Mouse (Mus musculus): ENCODE data around the gene Mfsd8.
"Not testable (repeated sequence)": the region's sequence is repeated elsewhere in the genome, so short reads cannot be mapped to it uniquely, and the experiment has no call there.

Gene Mfsd8

DNA sequence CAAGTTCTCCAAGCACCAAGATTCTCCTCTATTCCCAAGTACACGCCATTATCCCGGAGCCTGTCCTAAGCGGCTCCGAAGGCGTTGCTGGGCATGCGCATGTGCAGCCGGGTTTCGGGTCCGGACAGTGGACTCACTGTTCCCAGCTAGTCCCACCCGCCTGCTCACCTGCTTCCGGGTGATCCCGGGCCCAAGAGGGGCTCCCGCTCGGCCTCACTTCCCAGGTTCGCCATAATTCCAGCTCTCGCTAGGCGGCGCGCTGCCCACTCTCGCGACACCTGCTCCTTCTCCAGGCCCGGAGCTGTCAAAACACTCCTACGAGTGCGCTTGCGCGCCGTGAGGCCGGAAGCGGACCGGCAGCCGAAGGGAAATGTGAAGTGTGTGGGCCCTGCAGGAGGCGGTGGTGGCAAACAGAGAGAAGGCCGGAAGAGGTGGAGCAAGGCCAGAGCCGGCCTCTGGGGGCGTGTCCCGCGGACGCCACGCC lies at the start of gene Mfsd8:
Mfsd8 (minus strand) TSS at position 414 of the 484 bp plus-strand sequence.
- peak; percentile 85 for DNase-seq (ENCODE audit: low read depth, low spot score)

DNA sequence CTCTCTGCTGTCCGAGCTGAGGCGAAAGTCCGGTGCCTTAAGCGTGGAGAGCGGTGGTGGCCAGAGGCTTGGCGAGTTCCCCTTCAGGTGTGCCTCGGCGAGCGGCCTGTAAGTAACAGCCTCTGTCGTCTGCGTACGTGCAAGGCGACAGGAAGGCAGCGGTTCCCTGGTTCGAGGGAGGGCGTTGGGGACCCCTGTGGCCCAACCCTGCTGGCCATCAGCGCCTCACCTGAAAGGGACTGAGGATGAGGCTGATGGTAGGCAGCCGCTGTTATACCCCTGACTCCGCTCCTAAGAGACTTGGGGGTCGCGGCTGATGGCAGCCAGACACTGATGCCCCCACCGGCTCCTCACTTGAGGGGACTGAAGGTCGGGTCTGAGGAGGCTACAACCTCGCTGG lies 47.6 kb upstream of the Mfsd8 start:
- DNase-seq (ENCODE audit: low read depth, low spot score): peak; percentile 20

DNA sequence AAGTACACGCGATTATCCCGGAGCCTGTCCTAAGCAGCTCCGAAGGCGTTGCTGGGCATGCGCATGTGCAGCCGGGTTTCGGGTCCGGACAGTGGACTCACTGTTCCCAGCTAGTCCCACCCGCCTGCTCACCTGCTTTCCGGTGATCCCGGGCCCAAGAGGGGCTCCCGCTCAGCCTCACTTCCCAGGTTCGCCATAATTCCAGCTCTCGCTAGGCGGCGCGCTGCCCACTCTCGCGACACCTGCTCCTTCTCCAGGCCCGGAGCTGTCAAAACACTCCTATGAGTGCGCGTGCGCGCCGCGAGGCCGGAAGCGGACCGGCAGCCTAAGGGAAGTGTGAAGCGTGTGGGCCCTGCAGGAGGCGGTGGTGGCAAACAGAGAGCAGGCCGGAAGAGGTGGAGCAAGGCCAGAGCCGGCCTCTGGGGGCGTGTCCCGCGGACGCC lies 47.2 kb upstream of the Mfsd8 start:
- DNase-seq (ENCODE audit: low read depth, low spot score): peak; percentile 98

DNA sequence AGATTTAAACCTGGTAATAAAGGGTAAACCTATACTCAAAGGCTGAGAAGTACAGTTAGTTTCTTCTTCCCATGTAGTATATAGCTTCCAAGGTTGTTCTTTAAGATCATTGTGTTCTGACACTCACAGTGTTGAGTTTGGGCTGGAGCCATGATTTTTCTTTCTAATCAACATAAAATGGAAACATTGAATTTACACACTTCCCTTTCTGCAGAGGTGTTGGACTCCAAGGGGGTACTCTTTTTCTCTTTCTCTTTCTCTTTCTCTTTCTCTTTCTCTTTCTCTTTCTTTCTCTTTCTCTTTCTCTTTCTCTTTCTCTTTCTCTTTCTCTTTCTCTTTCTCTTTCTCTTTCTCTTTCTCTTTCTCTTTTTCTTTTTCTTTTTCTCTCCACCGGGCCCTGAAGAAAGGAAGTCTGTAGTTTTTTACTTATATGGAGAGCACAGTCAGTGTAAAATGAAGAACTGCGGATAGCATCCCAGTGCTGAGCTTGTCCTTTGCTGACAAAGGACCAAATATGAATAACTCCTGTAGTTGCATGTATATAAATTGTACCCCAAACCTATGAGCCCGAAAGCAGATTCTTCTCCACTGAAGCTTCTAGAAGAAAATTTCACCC lies 6.5 kb upstream of the Mfsd8 start:
- DNase-seq (ENCODE audit: low read depth, low spot score): not testable (repeated sequence)

GRCm38 (mm10) chr3:40847936-40848335 lies 1.2 kb upstream of the Mfsd8 start:
- DNase-seq (ENCODE audit: low read depth, low spot score): not testable (repeated sequence)

DNA sequence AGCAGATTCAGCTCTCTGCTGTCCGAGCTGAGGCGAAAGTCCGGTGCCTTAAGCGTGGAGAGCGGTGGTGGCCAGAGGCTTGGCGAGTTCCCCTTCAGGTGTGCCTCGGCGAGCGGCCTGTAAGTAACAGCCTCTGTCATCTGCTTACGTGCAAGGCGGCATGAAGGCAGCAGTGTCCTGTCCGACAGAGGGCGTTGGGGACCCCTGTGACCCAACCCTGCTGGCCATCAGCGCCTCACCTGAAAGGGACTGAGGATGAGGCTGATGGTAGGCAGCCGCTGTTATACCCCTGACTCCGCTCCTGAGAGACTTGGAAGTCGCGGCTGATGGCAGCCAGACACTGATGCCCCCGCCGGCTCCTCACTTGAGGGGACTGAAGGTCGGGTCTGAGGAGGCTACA lies 332 bp upstream of the Mfsd8 start:
- DNase-seq (ENCODE audit: low read depth, low spot score): peak; percentile 46

- not testable (repeated sequence) for DNase-seq (ENCODE audit: low read depth, low spot score)
These were observed 101 bp upstream of the Mfsd8 start, which contains the start of gene Abhd18 for GRCm38 (mm10) chr3:40846957-40847017. Gene Abhd18, plus strand, starts transcription at chr3:40846970.

GRCm38 (mm10) chr3:40845521-40845920 lies 1.2 kb downstream of the Mfsd8 start:
- not testable (repeated sequence) for DNase-seq (ENCODE audit: low read depth, low spot score)

GRCm38 (mm10) chr3:40813275-40813674 lies 33.4 kb downstream of the Mfsd8 start:
- DNase-seq (ENCODE audit: low read depth, low spot score): no peak

DNA sequence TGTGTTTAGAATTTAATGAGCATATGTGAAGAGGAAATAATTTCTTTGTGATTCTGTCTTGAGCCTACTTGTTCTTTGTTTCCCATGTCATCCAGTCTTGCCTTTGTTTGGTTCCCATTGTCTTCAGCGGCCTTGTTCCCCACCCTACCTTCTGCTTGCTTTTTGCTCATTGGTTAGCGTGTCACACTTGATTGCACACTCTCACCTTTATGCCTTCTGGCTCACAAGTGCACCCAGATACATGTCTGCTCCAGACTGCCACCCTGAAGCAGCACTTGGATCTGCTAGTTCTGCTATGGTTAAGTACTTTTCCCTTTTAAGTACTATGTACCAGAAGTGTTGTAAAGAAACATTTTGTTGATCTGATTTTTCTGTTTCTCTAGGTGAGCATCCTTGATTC lies 36.8 kb downstream of the Mfsd8 start:
- DNase-seq (ENCODE audit: low read depth, low spot score): no peak

DNA sequence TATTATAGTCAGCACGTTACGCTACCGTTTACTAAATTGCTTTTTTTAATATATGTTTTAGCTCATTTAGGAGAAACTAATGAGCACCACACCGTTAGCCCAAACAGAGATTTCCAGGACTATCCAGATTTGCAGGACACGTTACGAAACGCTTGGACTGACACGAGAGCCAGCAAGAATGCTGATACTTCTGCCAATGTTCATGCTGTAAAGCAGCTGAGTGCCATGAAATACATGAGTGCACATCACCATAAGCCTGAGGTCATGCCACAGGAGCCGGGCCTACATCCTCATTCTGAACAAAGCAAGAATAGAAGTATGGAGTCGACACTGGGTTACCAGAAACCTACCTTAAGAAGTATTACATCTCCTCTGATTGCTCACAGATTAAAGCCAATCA lies 38.0 kb downstream of the Mfsd8 start:
- no peak for DNase-seq (ENCODE audit: low read depth, low spot score)

GRCm38 (mm10) chr3:40806871-40807270 lies 39.8 kb downstream of the Mfsd8 start:
- DNase-seq (ENCODE audit: low read depth, low spot score): no peak

GRCm38 (mm10) chr3:40800373-40800823 lies 46.3 kb downstream of the Mfsd8 start:
- DNase-seq (ENCODE audit: low read depth, low spot score): peak; percentile 55

DNA sequence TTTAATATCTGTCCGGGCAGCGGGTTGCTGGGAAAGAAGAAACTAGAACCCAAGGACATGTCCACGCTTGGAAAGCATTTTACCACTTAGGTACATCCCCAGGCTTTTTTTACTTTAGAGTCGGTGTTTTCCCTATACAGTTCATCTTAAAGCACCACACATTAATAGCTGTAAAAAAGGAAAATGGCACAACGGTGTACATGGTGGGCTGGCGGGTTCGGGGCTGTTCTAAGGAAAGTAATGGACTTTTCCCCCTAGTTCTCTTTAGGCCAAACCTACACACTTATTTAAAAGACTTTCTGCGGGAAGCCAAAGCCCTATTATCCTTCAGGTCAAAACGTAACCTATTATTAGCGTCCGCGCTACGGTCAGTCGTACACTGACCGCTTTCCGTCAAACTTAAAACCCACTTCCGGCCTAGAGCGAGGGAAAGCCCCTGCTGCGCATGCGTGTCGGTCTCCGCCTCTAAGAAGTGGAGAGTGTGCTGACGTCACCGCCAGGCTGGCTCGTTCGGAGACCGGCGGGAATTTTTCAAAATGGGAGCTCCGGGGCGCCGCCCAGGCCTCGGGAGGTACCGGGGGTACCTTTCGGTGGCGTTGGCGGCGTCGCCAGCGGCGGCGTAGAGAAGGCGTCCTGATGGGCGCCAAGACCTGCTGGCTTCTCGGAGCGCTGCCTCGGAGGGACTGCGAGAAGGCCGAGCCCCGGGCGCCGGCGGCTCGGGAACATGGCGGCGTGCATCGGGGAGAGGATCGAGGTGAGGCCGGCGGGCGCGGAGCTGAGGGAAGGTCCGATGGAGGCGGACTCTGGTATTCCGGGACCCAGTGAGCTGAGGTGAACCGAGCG lies 46.9 kb downstream of the Mfsd8 start, which contains the start of gene Plk4:
Plk4 (plus strand) TSS at position 490 of the 843 bp plus-strand sequence.
- peak; percentile 95 for DNase-seq (ENCODE audit: low read depth, low spot score)

GRCm38 (mm10) chr3:40798500-40798899 lies 48.2 kb downstream of the Mfsd8 start:
- DNase-seq (ENCODE audit: low read depth, low spot score): peak; percentile 69

- DNase-seq (ENCODE audit: low read depth, low spot score): no peak
These were observed 48.6 kb downstream of the Mfsd8 start for GRCm38 (mm10) chr3:40798054-40798453.

DNA sequence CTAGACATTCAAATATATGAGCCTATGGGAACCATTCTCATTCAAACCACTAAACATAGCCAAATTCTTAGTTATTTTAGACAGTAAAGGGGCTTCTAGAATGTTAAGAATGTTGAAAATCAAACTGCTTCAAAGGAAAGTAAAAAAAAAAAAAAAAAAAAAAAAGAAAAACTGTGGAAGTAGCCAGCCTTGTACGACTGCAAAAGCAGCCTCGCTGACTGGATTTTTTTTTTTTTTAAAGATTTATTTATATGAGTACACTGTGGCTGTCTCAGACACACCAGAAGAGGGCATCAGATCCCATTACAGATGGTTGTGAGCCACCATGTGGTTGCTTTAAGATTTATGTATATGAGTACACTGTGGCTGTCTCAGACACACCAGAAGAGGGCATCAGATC lies 52.9 kb downstream of the Mfsd8 start:
- DNase-seq (ENCODE audit: low read depth, low spot score): no peak

Data from c-Kit-negative CD71-positive TER-119-positive erythroid progenitor cells, embryonic 14.5 days (primary cell).